Mouse (Mus musculus) MN1 (cell line): ENCODE results near the gene Bcl11b.

Source experiments
- DNase-seq: peaks from one replicate; pipeline ENCODE4 v3.0.0-alpha.2; 2016; ENCODE audit warnings: low spot score

The Bcl11b gene

GRCm38 (mm10) chr12:107969841-107970371 lies 33.5 kb downstream of the Bcl11b start:
- DNase-seq = no peak

GRCm38 (mm10) chr12:107969126-107969525 lies 34.3 kb downstream of the Bcl11b start:
- no peak for DNase-seq

- no peak for DNase-seq
These were observed 35.1 kb downstream of the Bcl11b start for GRCm38 (mm10) chr12:107968331-107968730.

GRCm38 (mm10) chr12:107967026-107967425 lies 36.4 kb downstream of the Bcl11b start:
- DNase-seq = no peak

GRCm38 (mm10) chr12:107965103-107965502 lies 38.3 kb downstream of the Bcl11b start:
- DNase-seq = no peak

GRCm38 (mm10) chr12:107964396-107965085 lies 38.9 kb downstream of the Bcl11b start:
- no peak for DNase-seq

- no peak for DNase-seq
These were observed 40.5 kb downstream of the Bcl11b start for GRCm38 (mm10) chr12:107962852-107963251.

GRCm38 (mm10) chr12:107961843-107962242 lies 41.6 kb downstream of the Bcl11b start:
- no peak for DNase-seq

- DNase-seq = no peak
These were observed 42.5 kb downstream of the Bcl11b start for GRCm38 (mm10) chr12:107960789-107961491.

- no peak for DNase-seq
These were observed 43.0 kb downstream of the Bcl11b start for GRCm38 (mm10) chr12:107960365-107960764.

- DNase-seq = no peak
These were observed 43.5 kb downstream of the Bcl11b start for GRCm38 (mm10) chr12:107959872-107960271.

- no peak for DNase-seq
These were observed 50.2 kb downstream of the Bcl11b start for GRCm38 (mm10) chr12:107953044-107953684.

- DNase-seq = no peak
These were observed 51.1 kb downstream of the Bcl11b start for GRCm38 (mm10) chr12:107952318-107952724.

- DNase-seq = no peak
These were observed 52.7 kb downstream of the Bcl11b start for GRCm38 (mm10) chr12:107950667-107951179.

- no peak for DNase-seq
These were observed 54.0 kb downstream of the Bcl11b start for GRCm38 (mm10) chr12:107949416-107949815.

- no peak for DNase-seq
These were observed 61.3 kb downstream of the Bcl11b start for GRCm38 (mm10) chr12:107942100-107942499.

GRCm38 (mm10) chr12:107940774-107941173 lies 62.6 kb downstream of the Bcl11b start:
- no peak for DNase-seq

GRCm38 (mm10) chr12:107939177-107939576 lies 64.2 kb downstream of the Bcl11b start:
- no peak for DNase-seq

- no peak for DNase-seq
These were observed 66.4 kb downstream of the Bcl11b start for GRCm38 (mm10) chr12:107936972-107937371.

GRCm38 (mm10) chr12:107936406-107936805 lies 67.0 kb downstream of the Bcl11b start:
- no peak for DNase-seq

GRCm38 (mm10) chr12:107934831-107935437 lies 68.5 kb downstream of the Bcl11b start:
- DNase-seq = peak; percentile 15

- DNase-seq = no peak
These were observed 71.3 kb downstream of the Bcl11b start for GRCm38 (mm10) chr12:107932140-107932539.
